Mouse (Mus musculus) C2C12 (cell line): ENCODE results near the gene Olfr1417.

Experiments
- CTCF ChIP-seq: IDR thresholded peaks from one replicate; pipeline ENCODE4 v1.5.1; 2011; ENCODE audit not compliant: control insufficient read depth, insufficient read depth, insufficient read length
- MAX ChIP-seq: IDR thresholded peaks from one replicate; pipeline ENCODE4 v1.6.1; 2011; ENCODE audit warnings: mild to moderate bottlenecking, control low read depth

DNA sequence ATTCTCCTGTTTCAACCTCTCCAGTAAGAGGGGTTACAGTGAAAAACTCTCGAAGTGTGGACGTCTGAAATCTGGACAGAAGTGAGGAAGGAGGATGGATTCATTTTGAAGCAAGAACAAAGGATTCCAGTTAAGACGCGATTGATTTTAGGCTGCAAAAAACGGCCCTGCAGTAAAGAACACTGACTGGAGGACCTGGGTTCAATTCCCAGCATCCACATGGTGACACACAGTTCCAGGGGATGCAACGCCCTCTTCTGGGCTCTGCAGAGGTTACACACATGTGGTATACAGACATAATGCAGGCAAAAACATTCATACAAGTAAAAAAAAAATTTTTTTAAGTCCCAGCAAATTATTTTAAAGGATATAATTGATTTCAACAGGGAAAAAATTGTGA lies 18.8 kb downstream of the Olfr1417 start:
- no peak for TF ChIP-seq CTCF
- no peak for TF ChIP-seq MAX
